Mouse (Mus musculus) ES-E14 (cell line): ENCODE data around the gene Aagab. TPM values are rescaled to one million over a fixed set of nuclear protein-coding genes. Genes with fewer than 3 reads are reported as not detected.

Experiments
- DNase-seq: peaks from one replicate; pipeline ENCODE4 v3.0.0-alpha.2; 2013; ENCODE audit warnings: low read depth, low spot score
- H3K27ac ChIP-seq: 2 replicates; pipeline ENCODE4 v1.5.1; 2012; ENCODE audit warnings: low read depth, mild to moderate bottlenecking, low read length, moderate library complexity, mixed read lengths; ENCODE audit not compliant: poor library complexity, insufficient read depth, severe bottlenecking
- H3K36me3 ChIP-seq: 2 replicates; pipeline ENCODE4 v1.6.1; 2012; ENCODE audit warnings: mild to moderate bottlenecking, low read length, moderate library complexity, mixed read lengths; ENCODE audit not compliant: control insufficient read depth, poor library complexity, insufficient read depth, severe bottlenecking
- H3K4me1 ChIP-seq, 2 experiments: fragments of 150-350 bp in 1 of 2; sonication (generic) in 1 of 2; 2 replicates each; pipeline ENCODE4 v1.6.1; 2012; ENCODE audit warnings: low read length in 2 of 2, mild to moderate bottlenecking in 1 of 2, mixed read lengths in 1 of 2; ENCODE audit not compliant: control insufficient read depth in 2 of 2, insufficient read depth in 2 of 2, poor library complexity in 1 of 2
- H3K4me3 ChIP-seq, 2 experiments: fragments of 150-350 bp in 1 of 2; sonication (generic) in 1 of 2; 2 replicates each; pipeline ENCODE4 v1.5.1; 2012; ENCODE audit warnings: low read length in 2 of 2, low read depth in 1 of 2, mild to moderate bottlenecking in 1 of 2, mixed read lengths in 1 of 2; ENCODE audit not compliant: insufficient read depth in 1 of 2, poor library complexity in 1 of 2, severe bottlenecking in 1 of 2
- H3K9ac ChIP-seq: 2 replicates; pipeline ENCODE4 v1.6.1; 2012; ENCODE audit warnings: low read depth, mild to moderate bottlenecking, low read length, mixed read lengths; ENCODE audit not compliant: poor library complexity, insufficient read depth, severe bottlenecking
- H3K9me3 ChIP-seq: fragments of 150-350 bp; sonication (generic); 2 replicates; pipeline ENCODE4 v1.6.1; 2012; ENCODE audit warnings: low read depth, mild to moderate bottlenecking, low read length; ENCODE audit not compliant: control insufficient read depth, insufficient read depth
- CHD2 ChIP-seq: IDR thresholded peaks from 2 replicates; pipeline ENCODE4 v1.6.1; 2014; ENCODE audit warnings: mild to moderate bottlenecking, low read depth, low read length, inconsistent platforms
- HCFC1 ChIP-seq: IDR thresholded peaks from 2 replicates; pipeline ENCODE4 v1.6.1; 2012; ENCODE audit warnings: low read length, inconsistent platforms, borderline replicate concordance; ENCODE audit not compliant: insufficient read depth
- MAFK ChIP-seq: IDR thresholded peaks from 2 replicates; pipeline ENCODE4 v1.6.1; 2014; ENCODE audit warnings: mild to moderate bottlenecking, low read depth, low read length, inconsistent platforms; ENCODE audit not compliant: insufficient read depth
- ZC3H11A ChIP-seq: IDR thresholded peaks from 2 replicates; pipeline ENCODE4 v1.6.1; 2012; ENCODE audit warnings: low read depth, mild to moderate bottlenecking, inconsistent platforms, low read length, borderline replicate concordance
- ZNF384 ChIP-seq: IDR thresholded peaks from 2 replicates; pipeline ENCODE4 v1.6.1; 2012; ENCODE audit warnings: low read depth, low read length, inconsistent platforms
- in situ Hi-C, 2 experiments: fragments of 600-800 bp; cut with MboI; formaldehyde crosslinking; loops; one replicate each; pipeline ENCODE4 v1.15.1; 2025; ENCODE audit warnings: low sequenced_read_pairs in 2 of 2, inconsistent platforms in 1 of 2; ENCODE audit not compliant: unreplicated experiment in 2 of 2
- total RNA-seq: library from RNA; depleted of rRNA; stranded (reverse); fragments of 300-350 nt; gene quantifications from 2 replicates; pipeline ENCODE4 v1.2.3, GENCODE M21; 2012

Gene Aagab
- total RNA-seq, 1 experiment: 16.3 TPM

DNA sequence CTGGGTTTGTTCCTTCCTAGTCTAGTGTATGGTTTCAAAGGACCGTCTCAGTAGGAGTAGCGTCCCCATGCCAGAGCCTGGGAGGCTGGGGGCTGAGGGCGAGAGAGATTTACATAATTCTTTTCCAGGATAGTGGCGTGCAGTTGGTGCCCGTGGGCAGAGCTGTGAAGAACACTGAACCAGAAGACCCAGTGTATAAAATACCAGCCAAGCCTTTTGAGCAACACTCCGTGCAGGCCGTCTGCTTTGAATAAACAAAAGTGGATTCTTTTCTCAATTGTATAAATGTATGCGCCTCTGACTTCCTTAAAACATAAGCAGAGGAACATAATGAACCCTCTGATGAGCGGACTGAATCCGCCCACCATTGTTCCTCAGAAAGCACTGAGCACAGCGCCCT lies 30.5 kb downstream of the Aagab start:
- no peaks in the 10 kb centered on the region for H3K9me3 ChIP-seq
- H3K4me3 ChIP-seq: no peak overlapping the region
- H3K4me1 ChIP-seq: peaks cover 0 to 6% of the 10 kb centered on the region in 2 experiments; a peak in 1 of 4 replicates
- no peak for DNase-seq
- H3K27ac ChIP-seq: no peak overlapping the region
- TF ChIP-seq MAFK: no peak
- no peak for TF ChIP-seq CHD2
- no peak for TF ChIP-seq ZNF384
- TF ChIP-seq ZC3H11A: no peak
- no peak for TF ChIP-seq HCFC1
- H3K9ac ChIP-seq: no peak overlapping the region
- H3K36me3 ChIP-seq: peaks cover 15% of the 10 kb centered on the region
- in situ Hi-C loops: loop anchor here in 1 of 2 experiments (25.0 kb wide), 1 partner anchor 204 kb away; no protein-coding TSS in a partner anchor

DNA sequence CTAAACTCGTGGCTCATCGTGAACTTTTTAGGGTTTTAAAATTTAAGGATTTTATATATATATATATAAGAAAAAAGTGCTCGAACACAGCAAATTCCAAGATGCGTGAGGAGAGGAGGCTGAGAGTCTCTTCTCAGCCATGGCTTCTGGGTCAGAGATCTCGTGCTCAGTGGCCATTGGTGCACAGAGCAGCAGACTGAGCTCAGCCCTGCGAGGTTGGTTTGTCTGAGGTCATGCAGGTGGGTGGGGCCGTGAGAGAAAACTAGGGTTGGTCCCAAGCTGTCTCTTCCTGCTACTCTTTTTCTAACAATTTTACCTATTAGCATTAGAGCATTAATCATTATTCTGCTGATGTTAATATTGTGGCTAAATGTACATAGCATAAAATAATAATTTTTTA lies 30.9 kb downstream of the Aagab start:
- H3K9ac ChIP-seq: no peak overlapping the region
- DNase-seq: no peak
- H3K9me3 ChIP-seq: no peaks in the 10 kb centered on the region
- H3K4me3 ChIP-seq: no peak overlapping the region
- H3K27ac ChIP-seq: no peak overlapping the region
- in situ Hi-C loops: loop anchor here in 1 of 2 experiments (25.0 kb wide), 1 partner anchor 204 kb away; no protein-coding TSS in a partner anchor
- H3K4me1 ChIP-seq: peaks cover 0 to 6% of the 10 kb centered on the region in 2 experiments; a peak in 1 of 4 replicates
- TF ChIP-seq ZC3H11A: no peak
- no peak for TF ChIP-seq ZNF384
- TF ChIP-seq CHD2: no peak
- no peak for TF ChIP-seq HCFC1
- TF ChIP-seq MAFK: no peak
- H3K36me3 ChIP-seq: peaks cover 15% of the 10 kb centered on the region

DNA sequence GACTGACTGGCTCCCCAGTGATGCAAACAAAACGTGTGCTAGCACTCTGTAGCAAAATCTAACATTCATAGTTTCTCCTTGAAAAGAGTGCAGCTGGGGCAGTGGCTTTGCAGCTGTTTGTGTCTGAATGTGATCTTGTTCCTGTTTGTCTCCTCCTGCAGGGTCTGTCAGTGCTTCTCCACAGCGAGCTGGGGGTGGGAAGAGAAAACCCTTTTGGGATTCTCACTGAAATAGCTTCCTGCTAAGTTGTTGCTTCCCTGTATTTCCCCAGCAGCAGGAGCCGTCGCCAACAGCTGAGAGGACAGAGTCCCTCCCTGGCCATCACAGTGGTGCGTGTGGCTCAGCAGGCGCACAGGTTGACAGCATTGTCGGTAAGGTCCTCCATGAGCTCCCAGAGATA lies 33.7 kb downstream of the Aagab start:
- in situ Hi-C loops: loop anchor here in 1 of 2 experiments (25.0 kb wide), 1 partner anchor 201 kb away; no protein-coding TSS in a partner anchor
- TF ChIP-seq MAFK (no peak), ZC3H11A (no peak), ZNF384 (no peak), CHD2 (no peak), HCFC1 (no peak)
- H3K27ac ChIP-seq: no peak overlapping the region
- H3K4me3 ChIP-seq: no peak overlapping the region
- H3K36me3 ChIP-seq: peaks cover 28% of the 10 kb centered on the region
- peaks cover 0 to 6% of the 10 kb centered on the region in 2 experiments; a peak in 1 of 4 replicates for H3K4me1 ChIP-seq
- H3K9ac ChIP-seq: no peak overlapping the region
- no peaks in the 10 kb centered on the region for H3K9me3 ChIP-seq
- no peak for DNase-seq

GRCm38 (mm10) chr9:63641983-63642646 lies 39.7 kb downstream of the Aagab start:
- TF ChIP-seq ZC3H11A: no peak
- no peak for TF ChIP-seq HCFC1
- TF ChIP-seq MAFK: no peak
- TF ChIP-seq ZNF384: no peak
- no peak for TF ChIP-seq CHD2
- in situ Hi-C loops: loop anchor here in 1 of 2 experiments (25.0 kb wide), 1 partner anchor 195 kb away; no protein-coding TSS in a partner anchor

More at GRCm38 (mm10) chr9:63641983-63642646, 39.7 kb downstream of the Aagab start:
- Histone ChIP-seq H3K9me3 (no peaks in the 10 kb centered on the region), H3K4me3 (no peak overlapping the region), H3K27ac (no peak overlapping the region), H3K4me1 (peaks cover 0 to 2% of the 10 kb centered on the region in 2 experiments; a peak in 1 of 4 replicates), H3K36me3 (peaks cover 29% of the 10 kb centered on the region; the same call in 1 of the 2 replicates), H3K9ac (no peak overlapping the region)
- DNase-seq: no peak
